Mouse (Mus musculus): ENCODE measurements around the gene Dnajc3. TPM values are rescaled to one million over a fixed set of nuclear protein-coding genes. Genes with fewer than 3 reads are reported as not detected.
A peak's percentile ranks its signal among the peaks of the same experiment; 100 is the strongest.

Dnajc3 gene
- total RNA-seq, 1 experiment from 2014 or later: 56.4 TPM

- DNase-seq: peak; percentile 23
Observed at GRCm38 (mm10) chr14:118982429-118983045, 44.8 kb downstream of the Dnajc3 start.

GRCm38 (mm10) chr14:118983396-118983795, 45.6 kb downstream of the Dnajc3 start:
- no peak for DNase-seq

GRCm38 (mm10) chr14:118984161-118984560, 46.4 kb downstream of the Dnajc3 start:
- DNase-seq: no peak

GRCm38 (mm10) chr14:118986653-118987522, 49.1 kb downstream of the Dnajc3 start:
- peak; percentile 79 for DNase-seq

GRCm38 (mm10) chr14:118987523-118988496, 50.0 kb downstream of the Dnajc3 start:
- peak; percentile 44 for DNase-seq

GRCm38 (mm10) chr14:118995226-118995925, 57.6 kb downstream of the Dnajc3 start:
- no peak for DNase-seq

- peak; percentile 31 for DNase-seq
Observed at GRCm38 (mm10) chr14:119003320-119003719, 65.5 kb downstream of the Dnajc3 start.

GRCm38 (mm10) chr14:119005834-119006233, 68.1 kb downstream of the Dnajc3 start:
- no peak for DNase-seq

GRCm38 (mm10) chr14:119006441-119007102, 68.8 kb downstream of the Dnajc3 start:
- no peak for DNase-seq

- DNase-seq: peak; percentile 98
Observed at GRCm38 (mm10) chr14:119007103-119007951, 69.6 kb downstream of the Dnajc3 start.

- DNase-seq: no peak
Observed at GRCm38 (mm10) chr14:119008031-119008590, 70.3 kb downstream of the Dnajc3 start.

GRCm38 (mm10) chr14:119009531-119009930, 71.8 kb downstream of the Dnajc3 start:
- no peak for DNase-seq

GRCm38 (mm10) chr14:119012607-119013431, 75.0 kb downstream of the Dnajc3 start:
- DNase-seq: peak; percentile 68

- no peak for DNase-seq
Observed at GRCm38 (mm10) chr14:119013549-119013948, 75.8 kb downstream of the Dnajc3 start.

- peak; percentile 47 for DNase-seq
Observed at GRCm38 (mm10) chr14:119025889-119026288, 88.1 kb downstream of the Dnajc3 start.

- DNase-seq: peak; percentile 76
Observed at GRCm38 (mm10) chr14:119027130-119027529, 89.4 kb downstream of the Dnajc3 start.

- no peak for DNase-seq
Observed at GRCm38 (mm10) chr14:119027675-119028253, 90.0 kb downstream of the Dnajc3 start.
